Mouse (Mus musculus) erythroblast, embryonic 14.5 days (primary cell): ENCODE results near the gene Hps1.

Experiments used
- GATA1 ChIP-seq: IDR thresholded peaks from 2 replicates; pipeline ENCODE4 v1.6.1; 2012; ENCODE audit warnings: low read length, inconsistent platforms, mixed read lengths
- TAL1 ChIP-seq: IDR thresholded peaks from 3 replicates; pipeline ENCODE4 v1.6.1; 2012; ENCODE audit warnings: low read length, inconsistent platforms, mixed read lengths

- no peak for TF ChIP-seq TAL1
- no peak for TF ChIP-seq GATA1
These were observed 33.1 kb downstream of the Hps1 start for GRCm38 (mm10) chr19:42746702-42747101.
